Mouse (Mus musculus): ENCODE data around the gene Palmd. TPM values are rescaled to one million over a fixed set of nuclear protein-coding genes. Genes with fewer than 3 reads are reported as not detected.

Palmd gene
- polyA plus RNA-seq, 1 experiment from 2014 or later, result 11.5 TPM

DNA sequence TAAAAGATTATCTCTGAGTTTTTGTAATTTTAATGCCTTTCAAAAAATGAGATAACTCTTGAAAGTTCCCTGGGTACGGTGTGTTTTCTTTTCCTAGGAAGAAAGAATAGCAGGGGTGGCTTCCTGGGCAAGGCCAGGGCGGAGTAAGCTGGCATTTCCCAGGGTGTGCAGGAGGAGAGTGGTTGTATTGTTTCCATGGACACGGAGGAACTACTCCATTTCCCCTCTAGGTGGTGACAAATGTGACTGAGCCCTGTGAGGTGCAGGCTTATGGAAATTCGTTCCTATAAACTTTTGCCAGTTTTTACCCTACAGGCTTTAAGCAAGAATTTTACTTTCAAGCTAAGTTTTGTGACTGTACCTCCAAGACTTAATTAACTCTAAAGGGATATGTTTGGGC, 2.6 kb downstream of the Palmd start:
- Histone ChIP-seq H3K4me3 (replicated peaks; ENCODE audit: low read depth, low read length) (no peak overlapping the region), H3K9me3 (ENCODE audit: control insufficient read depth, low read length) (no peaks in the 10 kb centered on the region), H3K4me1 (ENCODE audit: control insufficient read depth, insufficient read depth, low read length) (peaks cover 17% of the 10 kb centered on the region), H3K4me2 (ENCODE audit: low read length) (no peak overlapping the region), H3K27me3 (ENCODE audit: control insufficient read depth, insufficient read depth, low read length) (no peaks in the 10 kb centered on the region), H3K9ac (replicated peaks; ENCODE audit: low read length) (no peak overlapping the region), H3K36me3 (ENCODE audit: control insufficient read depth, insufficient read depth, low read length) (no peaks in the 10 kb centered on the region), H3K27ac (replicated peaks; ENCODE audit: low read depth, low read length) (no peak overlapping the region)
- peak; percentile 77 for DNase-seq
- peak; percentile 68; the same call in 1 of the 2 replicates for ATAC-seq (ENCODE audit: low FRiP score, low TSS enrichment)
- 24% methylated on average over 4 of the region's 4 CpGs for WGBS

DNA sequence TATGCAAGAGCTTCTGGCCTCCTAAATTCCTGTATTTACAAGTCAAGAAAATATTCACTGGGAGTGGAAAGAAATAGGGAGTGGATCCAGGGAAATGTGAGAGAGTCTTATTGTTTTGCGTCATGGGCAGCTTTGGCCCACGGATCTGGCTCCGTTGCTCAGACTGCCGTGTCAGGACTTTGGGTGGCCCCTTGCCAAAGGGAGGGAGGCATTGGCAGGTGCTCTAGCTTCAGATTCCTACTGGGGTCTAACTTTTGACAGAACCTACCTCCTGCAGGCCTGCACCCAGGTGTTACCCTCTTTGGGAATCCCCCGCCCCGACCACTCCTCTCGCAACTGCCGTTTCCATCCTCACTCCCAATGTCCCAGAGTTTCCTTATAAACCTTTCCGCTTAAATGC, 4.4 kb downstream of the Palmd start:
- no peak overlapping the region for H3K4me2 ChIP-seq (ENCODE audit: low read length)
- H3K9ac ChIP-seq (replicated peaks; ENCODE audit: low read length), result no peak overlapping the region
- H3K4me1 ChIP-seq (ENCODE audit: control insufficient read depth, insufficient read depth, low read length), result peaks cover 11% of the 10 kb centered on the region; the same call in 1 of the 2 replicates
- H3K27me3 ChIP-seq (ENCODE audit: control insufficient read depth, insufficient read depth, low read length), result no peaks in the 10 kb centered on the region
- no peaks in the 10 kb centered on the region for H3K36me3 ChIP-seq (ENCODE audit: control insufficient read depth, insufficient read depth, low read length)
- no peaks in the 10 kb centered on the region for H3K9me3 ChIP-seq (ENCODE audit: control insufficient read depth, low read length)
- H3K27ac ChIP-seq (replicated peaks; ENCODE audit: low read depth, low read length), result no peak overlapping the region
- WGBS, result 88% methylated on average over 9 of the region's 9 CpGs
- ATAC-seq (ENCODE audit: low FRiP score, low TSS enrichment) (no peak), DNase-seq (no peak)
- no peak overlapping the region for H3K4me3 ChIP-seq (replicated peaks; ENCODE audit: low read depth, low read length)

DNA sequence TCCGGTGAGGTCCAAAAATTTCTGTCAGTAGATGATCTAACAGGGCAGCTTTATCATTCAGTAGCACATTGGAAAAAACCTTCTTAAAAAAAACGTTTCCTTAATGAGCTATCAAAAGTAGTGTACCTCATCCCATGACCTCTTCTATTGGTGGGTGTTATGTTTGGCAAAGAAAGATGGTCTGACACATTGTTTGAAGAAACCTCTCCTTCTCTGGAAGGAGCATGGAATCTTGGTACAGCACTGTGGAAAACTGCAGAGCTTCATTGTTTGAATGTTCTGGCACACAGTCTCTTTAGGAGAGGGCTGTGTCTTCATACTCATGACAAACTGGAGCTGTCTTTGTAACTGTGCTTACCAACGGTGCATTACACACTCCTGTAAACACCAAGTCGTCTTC, 5.6 kb downstream of the Palmd start:
- WGBS, result 79% methylated on average over 4 of the region's 4 CpGs
- Histone ChIP-seq H3K27me3 (ENCODE audit: control insufficient read depth, insufficient read depth, low read length) (no peaks in the 10 kb centered on the region), H3K9me3 (ENCODE audit: control insufficient read depth, low read length) (no peaks in the 10 kb centered on the region), H3K9ac (replicated peaks; ENCODE audit: low read length) (no peak overlapping the region), H3K4me3 (replicated peaks; ENCODE audit: low read depth, low read length) (no peak overlapping the region), H3K4me2 (ENCODE audit: low read length) (no peak overlapping the region), H3K27ac (replicated peaks; ENCODE audit: low read depth, low read length) (no peak overlapping the region), H3K4me1 (ENCODE audit: control insufficient read depth, insufficient read depth, low read length) (peaks cover 3% of the 10 kb centered on the region; the same call in 1 of the 2 replicates), H3K36me3 (ENCODE audit: control insufficient read depth, insufficient read depth, low read length) (no peaks in the 10 kb centered on the region)
- DNase-seq (no peak), ATAC-seq (ENCODE audit: low FRiP score, low TSS enrichment) (no peak)

- Histone ChIP-seq H3K27ac (replicated peaks; ENCODE audit: low read depth, low read length) (no peak overlapping the region), H3K4me3 (replicated peaks; ENCODE audit: low read depth, low read length) (no peak overlapping the region), H3K9me3 (ENCODE audit: control insufficient read depth, low read length) (no peaks in the 10 kb centered on the region), H3K4me1 (ENCODE audit: control insufficient read depth, insufficient read depth, low read length) (no peaks in the 10 kb centered on the region), H3K9ac (replicated peaks; ENCODE audit: low read length) (no peak overlapping the region), H3K4me2 (ENCODE audit: low read length) (no peak overlapping the region), H3K27me3 (ENCODE audit: control insufficient read depth, insufficient read depth, low read length) (no peaks in the 10 kb centered on the region), H3K36me3 (ENCODE audit: control insufficient read depth, insufficient read depth, low read length) (no peaks in the 10 kb centered on the region)
- ATAC-seq (ENCODE audit: low FRiP score, low TSS enrichment) (no peak), DNase-seq (no peak)
- WGBS, result 66% methylated on average over 15 of the region's 15 CpGs
Measured at GRCm38 (mm10) chr3:116961354-116962142, 7.2 kb downstream of the Palmd start.

GRCm38 (mm10) chr3:116960414-116960813, 8.4 kb downstream of the Palmd start:
- H3K9ac ChIP-seq (replicated peaks; ENCODE audit: low read length), result no peak overlapping the region
- DNase-seq, result no peak
- no peaks in the 10 kb centered on the region for H3K36me3 ChIP-seq (ENCODE audit: control insufficient read depth, insufficient read depth, low read length)
- ATAC-seq (ENCODE audit: low FRiP score, low TSS enrichment), result no peak
- H3K4me3 ChIP-seq (replicated peaks; ENCODE audit: low read depth, low read length), result no peak overlapping the region
- no peaks in the 10 kb centered on the region for H3K9me3 ChIP-seq (ENCODE audit: control insufficient read depth, low read length)
- no peak overlapping the region for H3K4me2 ChIP-seq (ENCODE audit: low read length)
- H3K27ac ChIP-seq (replicated peaks; ENCODE audit: low read depth, low read length), result no peak overlapping the region
- 82% methylated on average over 2 of the region's 2 CpGs for WGBS
- no peaks in the 10 kb centered on the region for H3K4me1 ChIP-seq (ENCODE audit: control insufficient read depth, insufficient read depth, low read length)
- H3K27me3 ChIP-seq (ENCODE audit: control insufficient read depth, insufficient read depth, low read length), result no peaks in the 10 kb centered on the region

- no peak overlapping the region for H3K4me3 ChIP-seq (replicated peaks; ENCODE audit: low read depth, low read length)
- DNase-seq (no peak), ATAC-seq (ENCODE audit: low FRiP score, low TSS enrichment) (no peak)
- no peaks in the 10 kb centered on the region for H3K27me3 ChIP-seq (ENCODE audit: control insufficient read depth, insufficient read depth, low read length)
- no peak overlapping the region for H3K9ac ChIP-seq (replicated peaks; ENCODE audit: low read length)
- no peaks in the 10 kb centered on the region for H3K9me3 ChIP-seq (ENCODE audit: control insufficient read depth, low read length)
- 0 out of 2 replicates have a peak, but pooled peaks cover 2% of the 10 kb centered on the region for H3K36me3 ChIP-seq (ENCODE audit: control insufficient read depth, insufficient read depth, low read length)
- WGBS, result 69% methylated on average over 6 of the region's 6 CpGs
- H3K4me2 ChIP-seq (ENCODE audit: low read length), result no peak overlapping the region
- H3K4me1 ChIP-seq (ENCODE audit: control insufficient read depth, insufficient read depth, low read length), result no peaks in the 10 kb centered on the region
- H3K27ac ChIP-seq (replicated peaks; ENCODE audit: low read depth, low read length), result no peak overlapping the region
Measured at GRCm38 (mm10) chr3:116955061-116955460, 13.7 kb downstream of the Palmd start.

DNA sequence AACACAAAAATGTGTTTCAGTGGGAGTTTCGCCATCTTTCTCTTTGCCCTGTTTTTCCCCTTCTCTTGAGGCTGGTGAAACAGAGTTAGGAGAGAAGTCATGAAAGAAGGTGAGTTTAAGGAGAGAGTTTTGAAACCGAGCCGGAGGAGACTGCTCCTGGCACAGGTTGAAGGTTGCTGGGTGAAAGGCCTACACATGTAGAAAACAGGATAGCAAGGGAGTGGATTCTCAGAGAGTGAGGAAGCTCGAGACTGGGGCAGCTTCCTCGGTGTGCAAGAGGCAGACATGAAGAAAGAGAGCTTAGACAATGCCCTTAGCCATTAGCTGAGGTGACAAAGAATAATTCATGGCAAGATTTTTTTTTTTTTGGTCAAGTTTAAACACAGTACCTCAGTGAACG, 15.4 kb downstream of the Palmd start:
- Histone ChIP-seq H3K4me3 (replicated peaks; ENCODE audit: low read depth, low read length) (no peak overlapping the region), H3K27me3 (ENCODE audit: control insufficient read depth, insufficient read depth, low read length) (no peaks in the 10 kb centered on the region), H3K36me3 (ENCODE audit: control insufficient read depth, insufficient read depth, low read length) (0 out of 2 replicates have a peak, but pooled peaks cover 2% of the 10 kb centered on the region), H3K4me2 (ENCODE audit: low read length) (no peak overlapping the region), H3K9ac (replicated peaks; ENCODE audit: low read length) (no peak overlapping the region), H3K27ac (replicated peaks; ENCODE audit: low read depth, low read length) (no peak overlapping the region), H3K4me1 (ENCODE audit: control insufficient read depth, insufficient read depth, low read length) (no peaks in the 10 kb centered on the region), H3K9me3 (ENCODE audit: control insufficient read depth, low read length) (no peaks in the 10 kb centered on the region)
- 85% methylated on average over 6 of the region's 6 CpGs for WGBS
- no peak for DNase-seq
- ATAC-seq (ENCODE audit: low FRiP score, low TSS enrichment), result no peak

GRCm38 (mm10) chr3:116952242-116952899, 16.4 kb downstream of the Palmd start:
- DNase-seq (no peak), ATAC-seq (ENCODE audit: low FRiP score, low TSS enrichment) (no peak)
- Histone ChIP-seq H3K4me1 (ENCODE audit: control insufficient read depth, insufficient read depth, low read length) (no peaks in the 10 kb centered on the region), H3K4me2 (ENCODE audit: low read length) (no peak overlapping the region), H3K4me3 (replicated peaks; ENCODE audit: low read depth, low read length) (no peak overlapping the region), H3K9me3 (ENCODE audit: control insufficient read depth, low read length) (no peaks in the 10 kb centered on the region), H3K27me3 (ENCODE audit: control insufficient read depth, insufficient read depth, low read length) (no peaks in the 10 kb centered on the region), H3K27ac (replicated peaks; ENCODE audit: low read depth, low read length) (no peak overlapping the region), H3K36me3 (ENCODE audit: control insufficient read depth, insufficient read depth, low read length) (0 out of 2 replicates have a peak, but pooled peaks cover 2% of the 10 kb centered on the region), H3K9ac (replicated peaks; ENCODE audit: low read length) (no peak overlapping the region)
- WGBS, result 89% methylated on average over 8 of the region's 8 CpGs

GRCm38 (mm10) chr3:116951489-116951888, 17.3 kb downstream of the Palmd start:
- Histone ChIP-seq H3K9ac (replicated peaks; ENCODE audit: low read length) (no peak overlapping the region), H3K27me3 (ENCODE audit: control insufficient read depth, insufficient read depth, low read length) (no peaks in the 10 kb centered on the region), H3K4me1 (ENCODE audit: control insufficient read depth, insufficient read depth, low read length) (no peaks in the 10 kb centered on the region), H3K27ac (replicated peaks; ENCODE audit: low read depth, low read length) (no peak overlapping the region), H3K9me3 (ENCODE audit: control insufficient read depth, low read length) (no peaks in the 10 kb centered on the region), H3K36me3 (ENCODE audit: control insufficient read depth, insufficient read depth, low read length) (0 out of 2 replicates have a peak, but pooled peaks cover 2% of the 10 kb centered on the region), H3K4me3 (replicated peaks; ENCODE audit: low read depth, low read length) (no peak overlapping the region), H3K4me2 (ENCODE audit: low read length) (no peak overlapping the region)
- WGBS, result 97% methylated on average over 3 of the region's 3 CpGs
- DNase-seq, result no peak
- ATAC-seq (ENCODE audit: low FRiP score, low TSS enrichment), result no peak

Measured in midbrain, embryonic 14.5 days (tissue).